In genomic region chr8:120539381-120539774, GRCm38 (mm10) we compare ENCODE assay signal across 7 mouse cellular contexts. TPM values are rescaled to one million over a fixed set of nuclear protein-coding genes. Genes with fewer than 3 reads are reported as not detected.
DNase-seq lines count a peak whose midpoint lies in the region; ATAC-seq and TF ChIP-seq lines count a peak whose summit lies in the region.

No protein-coding gene starts in this region.

- peaks cover 12 to 40% of the 10 kb centered on the region in 2 experiments for H3K4me1 ChIP-seq in MEL (ENCODE audit: control insufficient read depth in 1 of 2, insufficient read depth in 2 of 2, low read length in 2 of 2)
- peaks cover 95% of the 10 kb centered on the region for H3K4me1 ChIP-seq in limb, embryonic 12.5 days (replicated peaks)
- peaks cover 76% of the 10 kb centered on the region for H3K4me1 ChIP-seq in midbrain, embryonic 16.5 days (ENCODE audit: control insufficient read depth, insufficient read depth, low read length)

- peak; percentile 24 for ATAC-seq in granulocyte monocyte progenitor cell, adult 5-6 weeks (replicated peaks; ENCODE audit: poor library complexity, severe bottlenecking)
- ATAC-seq in limb, embryonic 12.5 days (ENCODE audit: insufficient number of reproducible peaks, insufficient read depth, low FRiP score, low TSS enrichment, low read depth): no peak
- ATAC-seq in midbrain, embryonic 16.5 days: no peak

- peak overlapping the region; percentile 81 for H3K9ac ChIP-seq in MEL (ENCODE audit: control insufficient read depth, low read depth, low read length, poor library complexity, severe bottlenecking)
- H3K9ac ChIP-seq in limb, embryonic 12.5 days (replicated peaks): peak overlapping the region; percentile 59; the same call in 1 of the 2 replicates
- H3K9ac ChIP-seq in midbrain, embryonic 16.5 days (ENCODE audit: low read depth, low read length): peak overlapping the region; percentile 54

- H3K36me3 ChIP-seq in MEL (ENCODE audit: control insufficient read depth in 1 of 2, insufficient read depth in 2 of 2, low read length in 2 of 2): peaks cover 5 to 38% of the 10 kb centered on the region in 2 experiments; a peak in 3 of 4 replicates
- no peaks in the 10 kb centered on the region for H3K36me3 ChIP-seq in limb, embryonic 12.5 days
- H3K36me3 ChIP-seq in midbrain, embryonic 16.5 days (ENCODE audit: control insufficient read depth, insufficient read depth, low read length): no peaks in the 10 kb centered on the region

- H3K4me2 ChIP-seq in limb, embryonic 12.5 days: peak overlapping the region; percentile 99
- H3K4me2 ChIP-seq in midbrain, embryonic 16.5 days (ENCODE audit: low read length): peak overlapping the region; percentile 98

- 0 out of 4 replicates have a peak, but pooled peaks have one; percentile 13 to 24 for TF ChIP-seq EP300 in MEL (IDR thresholded peaks at IDR 0.05; ENCODE audit: low read depth in 1 of 2, low read length in 2 of 2)

- peaks cover 97% of the 10 kb centered on the region for H3K79me2 ChIP-seq in MEL (ENCODE audit: control insufficient read depth, insufficient read depth, low read length, poor library complexity)

- TF ChIP-seq CTCF in MEL (IDR thresholded peaks at IDR 0.05 in 2 of 3, conservative IDR thresholded peaks at IDR 0.05 in 1 of 3; ENCODE audit: control insufficient read depth in 1 of 3, insufficient read depth in 1 of 3, low read depth in 2 of 3, low read length in 3 of 3, poor library complexity in 1 of 3, severe bottlenecking in 1 of 3): no peak; a peak in 1 of 6 replicates

- TF ChIP-seq RAD21 in MEL (IDR thresholded peaks at IDR 0.05; ENCODE audit: low read depth, low read length): no peak

- peak; percentile 42 for DNase-seq in CD4-positive helper T cell, adult 2 months (ENCODE audit: low read depth, low spot score)
- peak; percentile 91 for DNase-seq in MEL (ENCODE audit: low read depth, low spot score)
- peak; percentile 70 for DNase-seq in thymus, postnatal 4 days
- DNase-seq in embryo, embryonic 10.5 days (ENCODE audit: low spot score): no peak

- no peaks in the 10 kb centered on the region for H3K27me3 ChIP-seq in MEL (ENCODE audit: control insufficient read depth in 1 of 2, insufficient read depth in 2 of 2, low read length in 2 of 2)
- peaks cover under 1% of the 10 kb centered on the region; the same call in 1 of the 2 replicates for H3K27me3 ChIP-seq in limb, embryonic 12.5 days
- H3K27me3 ChIP-seq in midbrain, embryonic 16.5 days (ENCODE audit: control insufficient read depth, insufficient read depth, low read depth, low read length): no peaks in the 10 kb centered on the region

- peak; percentile 23 to 45; a peak in 1 of 4 replicates for TF ChIP-seq POLR2A in MEL (IDR thresholded peaks at IDR 0.05; ENCODE audit: control insufficient read depth in 1 of 2, insufficient read depth in 1 of 2, low read depth in 1 of 2, low read length in 2 of 2, poor library complexity in 1 of 2)

- 20% methylated on average over 5 of the region's 6 CpGs for WGBS in limb, embryonic 12.5 days
- WGBS in midbrain, embryonic 16.5 days: 36% methylated on average over 6 of the region's 6 CpGs

- H3K27ac ChIP-seq in MEL (ENCODE audit: control insufficient read depth, low read depth, low read length): peak overlapping the region; percentile 77
- H3K27ac ChIP-seq in limb, embryonic 12.5 days: peak overlapping the region; percentile 90
- peak overlapping the region; percentile 98 for H3K27ac ChIP-seq in midbrain, embryonic 16.5 days (ENCODE audit: low read length)

- no peaks in the 10 kb centered on the region for H3K9me3 ChIP-seq in MEL (replicated peaks; ENCODE audit: insufficient read depth, low read length)
- no peaks in the 10 kb centered on the region for H3K9me3 ChIP-seq in limb, embryonic 12.5 days
- H3K9me3 ChIP-seq in midbrain, embryonic 16.5 days (replicated peaks; ENCODE audit: control insufficient read depth, low read length, poor library complexity, severe bottlenecking): no peaks in the 10 kb centered on the region

- H3K4me3 ChIP-seq in MEL (ENCODE audit: control insufficient read depth in 1 of 2, insufficient read depth in 1 of 2, low read depth in 2 of 2, low read length in 2 of 2): peak overlapping the region; percentile 56 to 58
- peak overlapping the region; percentile 68 for H3K4me3 ChIP-seq in limb, embryonic 12.5 days (replicated peaks)
- H3K4me3 ChIP-seq in midbrain, embryonic 16.5 days (ENCODE audit: low read depth, low read length): peak overlapping the region; percentile 70; the same call in 1 of the 2 replicates

TF ChIP-seq in MEL, 35 proteins besides CTCF, POLR2A, EP300 and RAD21:
- TF ChIP-seq SIN3A (IDR thresholded peaks at IDR 0.05; ENCODE audit: low read length): peak; percentile 55
- no peak for TF ChIP-seq KAT2A (conservative IDR thresholded peaks at IDR 0.05; ENCODE audit: low read depth, low read length)
- TF ChIP-seq NRF1 (IDR thresholded peaks at IDR 0.05; ENCODE audit: insufficient read depth, low read depth, low read length, poor library complexity, severe bottlenecking): no peak
- no peak for TF ChIP-seq E2F4 (IDR thresholded peaks at IDR 0.05; ENCODE audit: borderline replicate concordance, low read depth, low read length)
- TF ChIP-seq SMC3 (IDR thresholded peaks at IDR 0.05; ENCODE audit: low read depth, low read length): 0 out of 2 replicates have a peak, but pooled peaks have one; percentile 21
- no peak for TF ChIP-seq NELFE (IDR thresholded peaks at IDR 0.05; ENCODE audit: low read depth, low read length)
- no peak for TF ChIP-seq USF2 (IDR thresholded peaks at IDR 0.05; ENCODE audit: borderline replicate concordance in 1 of 2, insufficient read depth in 1 of 2, low read depth in 1 of 2, low read length in 2 of 2)
- TF ChIP-seq ETS1 (IDR thresholded peaks at IDR 0.05; ENCODE audit: low read depth, low read length): peak; percentile 41; the same call in 1 of the 2 replicates
- TF ChIP-seq USF1 (IDR thresholded peaks at IDR 0.05; ENCODE audit: low read depth, low read length): no peak
- no peak for TF ChIP-seq ZKSCAN1 (IDR thresholded peaks at IDR 0.05; ENCODE audit: low read depth, low read length)
- TF ChIP-seq POLR2AphosphoS2 (IDR thresholded peaks at IDR 0.05; ENCODE audit: low read length): no peak
- TF ChIP-seq TAL1 (IDR thresholded peaks at IDR 0.05; ENCODE audit: low read length): no peak
- peak; percentile 50; the same call in 1 of the 2 replicates for TF ChIP-seq TBP (IDR thresholded peaks at IDR 0.05; ENCODE audit: low read depth, low read length)
- TF ChIP-seq BHLHE40 (IDR thresholded peaks at IDR 0.05; ENCODE audit: borderline replicate concordance, low read depth, low read length): no peak
- TF ChIP-seq CHD2 (IDR thresholded peaks at IDR 0.05; ENCODE audit: low read length): no peak
- no peak for TF ChIP-seq GATA1 (IDR thresholded peaks at IDR 0.05; ENCODE audit: low read depth, low read length)
- no peak for TF ChIP-seq MAZ (IDR thresholded peaks at IDR 0.05; ENCODE audit: low read depth, low read length)
- TF ChIP-seq POLR2AphosphoS5 (IDR thresholded peaks at IDR 0.05; ENCODE audit: borderline replicate concordance, low read depth, low read length): no peak

RNA-seq across cellular contexts. Expression of gene Gins2, which starts 49.7 kb away (rescaled TPM):
- total RNA-seq in MEL (2012; rRNA removed): 46.1 and 49.3 TPM in 2 replicates
- polyA plus RNA-seq in MEL (2012; ENCODE audit: insufficient read depth in 1 of 2, insufficient read length in 2 of 2, low read depth in 1 of 2, low replicate concordance in 2 of 2, missing spikeins in 1 of 2): 100 to 1,000 TPM in 1 of 2 experiments, 10 to 100 TPM in 1; 39.6 to 150 TPM
- total RNA-seq in granulocyte monocyte progenitor cell, adult 5-6 weeks (2014; fragmentation: Nextera tagmentation): 54.6 and 81.8 TPM in 2 replicates
- total RNA-seq in granulocyte monocyte progenitor cell, adult 5-6 weeks (2017): 42.4 and 47.6 TPM in 2 replicates
- 111 and 113 TPM in 2 replicates for polyA plus RNA-seq in limb, embryonic 12.5 days (2016; fragmentation: Nextera tagmentation; extraction: Ambion mirVana)
- polyA plus RNA-seq in midbrain, embryonic 16.5 days (2015; fragmentation: Nextera tagmentation; extraction: Ambion mirVana): 10.7 and 13.3 TPM in 2 replicates
